Mouse (Mus musculus) thymus, adult 2 months (tissue): ENCODE data around the gene Tfrc.

Experiments
- CTCF ChIP-seq: fragments of 200-500 bp; IDR thresholded peaks from 2 replicates; pipeline ENCODE4 v1.5.1; 2012; ENCODE audit warnings: mild to moderate bottlenecking, control low read depth, low read length, moderate library complexity, borderline replicate concordance; ENCODE audit not compliant: control insufficient read depth, poor library complexity, insufficient read depth; ENCODE audit errors: extremely low read depth
- POLR2A ChIP-seq: fragments of 200-500 bp; IDR thresholded peaks from 2 replicates; pipeline ENCODE4 v1.6.1; 2012; ENCODE audit warnings: mild to moderate bottlenecking, low read length, control low read depth, moderate library complexity; ENCODE audit not compliant: control insufficient read depth, poor library complexity, insufficient read depth; ENCODE audit errors: extremely low read depth

- TF ChIP-seq CTCF (no peak), POLR2A (0 out of 2 replicates have a peak, but pooled peaks have one; percentile 34)
Observed at GRCm38 (mm10) chr16:32660095-32660494, 51.4 kb downstream of the Tfrc start.
